Mouse (Mus musculus) ES-E14 (cell line): ENCODE results near the gene Htr2b. TPM values are rescaled to one million over a fixed set of nuclear protein-coding genes. Genes with fewer than 3 reads are reported as not detected.

Source experiments
- DNase-seq: peaks from one replicate; pipeline ENCODE4 v3.0.0-alpha.2; 2013; ENCODE audit warnings: low read depth, low spot score
- H3K27ac ChIP-seq: 2 replicates; pipeline ENCODE4 v1.5.1; 2012; ENCODE audit warnings: low read depth, mild to moderate bottlenecking, low read length, moderate library complexity, mixed read lengths; ENCODE audit not compliant: poor library complexity, insufficient read depth, severe bottlenecking
- H3K36me3 ChIP-seq: 2 replicates; pipeline ENCODE4 v1.6.1; 2012; ENCODE audit warnings: mild to moderate bottlenecking, low read length, moderate library complexity, mixed read lengths; ENCODE audit not compliant: control insufficient read depth, poor library complexity, insufficient read depth, severe bottlenecking
- H3K4me1 ChIP-seq, 2 experiments: fragments of 150-350 bp in 1 of 2; sonication (generic) in 1 of 2; 2 replicates each; pipeline ENCODE4 v1.6.1; 2012; ENCODE audit warnings: low read length in 2 of 2, mild to moderate bottlenecking in 1 of 2, mixed read lengths in 1 of 2; ENCODE audit not compliant: control insufficient read depth in 2 of 2, insufficient read depth in 2 of 2, poor library complexity in 1 of 2
- H3K4me3 ChIP-seq, 2 experiments: fragments of 150-350 bp in 1 of 2; sonication (generic) in 1 of 2; 2 replicates each; pipeline ENCODE4 v1.5.1; 2012; ENCODE audit warnings: low read length in 2 of 2, low read depth in 1 of 2, mild to moderate bottlenecking in 1 of 2, mixed read lengths in 1 of 2; ENCODE audit not compliant: insufficient read depth in 1 of 2, poor library complexity in 1 of 2, severe bottlenecking in 1 of 2
- H3K9ac ChIP-seq: 2 replicates; pipeline ENCODE4 v1.6.1; 2012; ENCODE audit warnings: low read depth, mild to moderate bottlenecking, low read length, mixed read lengths; ENCODE audit not compliant: poor library complexity, insufficient read depth, severe bottlenecking
- H3K9me3 ChIP-seq: fragments of 150-350 bp; sonication (generic); 2 replicates; pipeline ENCODE4 v1.6.1; 2012; ENCODE audit warnings: low read depth, mild to moderate bottlenecking, low read length; ENCODE audit not compliant: control insufficient read depth, insufficient read depth
- CHD2 ChIP-seq: IDR thresholded peaks from 2 replicates; pipeline ENCODE4 v1.6.1; 2014; ENCODE audit warnings: mild to moderate bottlenecking, low read depth, low read length, inconsistent platforms
- HCFC1 ChIP-seq: IDR thresholded peaks from 2 replicates; pipeline ENCODE4 v1.6.1; 2012; ENCODE audit warnings: low read length, inconsistent platforms, borderline replicate concordance; ENCODE audit not compliant: insufficient read depth
- MAFK ChIP-seq: IDR thresholded peaks from 2 replicates; pipeline ENCODE4 v1.6.1; 2014; ENCODE audit warnings: mild to moderate bottlenecking, low read depth, low read length, inconsistent platforms; ENCODE audit not compliant: insufficient read depth
- ZC3H11A ChIP-seq: IDR thresholded peaks from 2 replicates; pipeline ENCODE4 v1.6.1; 2012; ENCODE audit warnings: low read depth, mild to moderate bottlenecking, inconsistent platforms, low read length, borderline replicate concordance
- ZNF384 ChIP-seq: IDR thresholded peaks from 2 replicates; pipeline ENCODE4 v1.6.1; 2012; ENCODE audit warnings: low read depth, low read length, inconsistent platforms
- in situ Hi-C, 2 experiments: fragments of 600-800 bp; cut with MboI; formaldehyde crosslinking; loops; one replicate each; pipeline ENCODE4 v1.15.1; 2025; ENCODE audit warnings: low sequenced_read_pairs in 2 of 2, inconsistent platforms in 1 of 2; ENCODE audit not compliant: unreplicated experiment in 2 of 2
- total RNA-seq: library from RNA; depleted of rRNA; stranded (reverse); fragments of 300-350 nt; gene quantifications from 2 replicates; pipeline ENCODE4 v1.2.3, GENCODE M21; 2012; rRNA removed

The Htr2b gene
- total RNA-seq, result 0.13 and 0.21 TPM in 2 replicates

GRCm38 (mm10) chr1:86111779-86112178 lies at the start of gene Htr2b:
Gene Htr2b (minus strand): TSS chr1:86111970.
- TF ChIP-seq HCFC1 (no peak), ZC3H11A (no peak), CHD2 (no peak), ZNF384 (no peak), MAFK (no peak)
- H3K4me1 ChIP-seq, result no peaks in the 10 kb centered on the region
- H3K36me3 ChIP-seq, result peaks cover 3% of the 10 kb centered on the region
- no peak within 1 kb of the TSS for H3K9ac ChIP-seq
- no peaks in the 10 kb centered on the region for H3K9me3 ChIP-seq
- H3K4me3 ChIP-seq, result no peak within 1 kb of the TSS
- H3K27ac ChIP-seq, result no peak within 1 kb of the TSS
- in situ Hi-C loops, result no loop called here
- DNase-seq, result no peak

- TF ChIP-seq MAFK, result no peak
- TF ChIP-seq ZNF384, result no peak
- no peak for TF ChIP-seq HCFC1
- no peak for TF ChIP-seq ZC3H11A
- TF ChIP-seq CHD2, result no peak
- H3K4me1 ChIP-seq, result no peaks in the 10 kb centered on the region
- DNase-seq, result no peak
- H3K4me3 ChIP-seq, result no peak overlapping the region
- in situ Hi-C loops, result no loop called here
- H3K9ac ChIP-seq, result no peak overlapping the region
- H3K27ac ChIP-seq, result no peak overlapping the region
- peaks cover 13% of the 10 kb centered on the region for H3K36me3 ChIP-seq
- H3K9me3 ChIP-seq, result no peaks in the 10 kb centered on the region
These were observed 49.3 kb upstream of the Htr2b start for GRCm38 (mm10) chr1:86161061-86161460.

- Histone ChIP-seq H3K27ac (no peak overlapping the region), H3K4me1 (0 out of 4 replicates have a peak, but pooled peaks cover 0 to under 1% of the 10 kb centered on the region in 2 experiments), H3K9ac (no peak overlapping the region), H3K9me3 (no peaks in the 10 kb centered on the region), H3K36me3 (peaks cover 13% of the 10 kb centered on the region), H3K4me3 (no peak overlapping the region)
- in situ Hi-C loops, result no loop called here
- no peak for TF ChIP-seq CHD2
- DNase-seq, result no peak
These were observed 48.7 kb upstream of the Htr2b start for GRCm38 (mm10) chr1:86160479-86160878.

GRCm38 (mm10) chr1:86160059-86160458 lies 48.3 kb upstream of the Htr2b start:
- H3K27ac ChIP-seq, result no peak overlapping the region
- H3K4me3 ChIP-seq, result no peak overlapping the region
- TF ChIP-seq HCFC1, result no peak
- no peak overlapping the region for H3K9ac ChIP-seq
- H3K9me3 ChIP-seq, result no peaks in the 10 kb centered on the region
- H3K36me3 ChIP-seq, result peaks cover 13% of the 10 kb centered on the region
- DNase-seq, result no peak
- 0 out of 4 replicates have a peak, but pooled peaks cover 0 to 2% of the 10 kb centered on the region in 2 experiments for H3K4me1 ChIP-seq
- in situ Hi-C loops, result no loop called here

- H3K9me3 ChIP-seq, result no peaks in the 10 kb centered on the region
- in situ Hi-C loops, result no loop called here
- TF ChIP-seq HCFC1 (no peak), ZC3H11A (no peak)
- no peak for DNase-seq
- 0 out of 4 replicates have a peak, but pooled peaks cover 0 to 2% of the 10 kb centered on the region in 2 experiments for H3K4me1 ChIP-seq
- peaks cover 11% of the 10 kb centered on the region for H3K36me3 ChIP-seq
- no peak overlapping the region for H3K27ac ChIP-seq
- no peak overlapping the region for H3K4me3 ChIP-seq
- no peak overlapping the region for H3K9ac ChIP-seq
These were observed 44.8 kb upstream of the Htr2b start for GRCm38 (mm10) chr1:86156595-86156994.
